Mouse (Mus musculus) liver, adult 10 weeks (tissue): ENCODE measurements around the gene Trim12c. TPM values are rescaled to one million over a fixed set of nuclear protein-coding genes. Genes with fewer than 3 reads are reported as not detected.

Experiments
- polyA plus RNA-seq: library from polyadenylated mRNA; stranded (reverse); fragments of 350-450 nt; fragmentation: Illumina TruSeq; extraction: RNeasy Lipid Tissue Mini Kit (QIAGEN cat#74804); gene quantifications from one replicate; pipeline ENCODE4 v1.2.3, GENCODE M21; 2014; ENCODE audit warnings: low read depth, low replicate concordance

The Trim12c gene
- 14.0 TPM for polyA plus RNA-seq

GRCm38 (mm10) chr7:104352717-104353599 is at the start of gene Trim12c:
Gene Trim12c, minus strand, starts transcription at chr7:104353362.

GRCm38 (mm10) chr7:104400698-104401097 is 47.5 kb upstream of the Trim12c start, which contains the start of gene Trim30c:
Gene Trim30c, minus strand, starts transcription at chr7:104400837.

GRCm38 (mm10) chr7:104369736-104370414 is 16.7 kb upstream of the Trim12c start, which contains the start of gene Trim30b:
Gene Trim30b, minus strand, starts transcription at chr7:104369884.

GRCm38 (mm10) chr7:104329171-104329570 is 24.0 kb downstream of the Trim12c start, which contains the start of gene Trim34b:
Gene Trim34b, plus strand, starts transcription at chr7:104329471.

GRCm38 (mm10) chr7:104315369-104316080 is 37.6 kb downstream of the Trim12c start, which contains the start of gene Trim12a:
Gene Trim12a, minus strand, starts transcription at chr7:104315466.

Other genes starting within 250 kb of the Trim12c start
- not detected for gene Olfr646, start 248.5 kb downstream of the Trim12c start, polyA plus RNA-seq
- gene Ubqln5, start 223.5 kb downstream of the Trim12c start, polyA plus RNA-seq = not detected
- not detected for gene Olfr643, start 216.0 kb downstream of the Trim12c start, polyA plus RNA-seq
- not detected for gene Ubqln3, start 210.1 kb downstream of the Trim12c start, polyA plus RNA-seq
- gene Ubqlnl, start 202.8 kb downstream of the Trim12c start, polyA plus RNA-seq = not detected
- gene Olfm5, start 188.5 kb downstream of the Trim12c start, polyA plus RNA-seq = not detected
- gene Olfr648, start 170.0 kb downstream of the Trim12c start, polyA plus RNA-seq = not detected
- gene Olfr649, start 157.4 kb downstream of the Trim12c start, polyA plus RNA-seq = not detected
- 0.34 TPM for gene Trim6, start 134.6 kb downstream of the Trim12c start, polyA plus RNA-seq
- 14.9 TPM for gene Trim34a, start 108.9 kb downstream of the Trim12c start, polyA plus RNA-seq
- 3.6 TPM for gene Trim5, start 65.3 kb downstream of the Trim12c start, polyA plus RNA-seq
- gene Trim12a, start 37.9 kb downstream of the Trim12c start, polyA plus RNA-seq = 16.4 TPM
- gene Trim34b, start 23.9 kb downstream of the Trim12c start, polyA plus RNA-seq = not detected
- gene Trim30b, start 16.5 kb upstream of the Trim12c start, polyA plus RNA-seq = 0.34 TPM
- 0.29 TPM for gene Trim30c, start 47.5 kb upstream of the Trim12c start, polyA plus RNA-seq
- 14.2 TPM for gene Trim30a, start 111.8 kb upstream of the Trim12c start, polyA plus RNA-seq
- gene Trim30d, start 154.5 kb upstream of the Trim12c start, polyA plus RNA-seq = 14.9 TPM
- not detected for gene Olfr651, start 196.8 kb upstream of the Trim12c start, polyA plus RNA-seq
- not detected for gene Olfr652, start 207.5 kb upstream of the Trim12c start, polyA plus RNA-seq
- not detected for gene Olfr653, start 224.0 kb upstream of the Trim12c start, polyA plus RNA-seq
- not detected for gene Olfr654, start 233.7 kb upstream of the Trim12c start, polyA plus RNA-seq
- gene Olfr655, start 248.4 kb upstream of the Trim12c start, polyA plus RNA-seq = not detected